Mouse (Mus musculus) lung, postnatal 0 days (tissue): ENCODE data around the gene Ctsk.
"Not testable (repeated sequence)": the region's sequence is repeated elsewhere in the genome, so short reads cannot be mapped to it uniquely, and the experiment has no call there.

Experiments
- CTCF ChIP-seq: IDR thresholded peaks from 2 replicates; pipeline ENCODE4 v1.5.1; 2016; ENCODE audit warnings: antibody characterized with exemption, mild to moderate bottlenecking
- EP300 ChIP-seq: IDR thresholded peaks from 2 replicates; pipeline ENCODE4 v1.6.1; 2016; ENCODE audit warnings: antibody characterized with exemption, mild to moderate bottlenecking, control low read depth

DNA sequence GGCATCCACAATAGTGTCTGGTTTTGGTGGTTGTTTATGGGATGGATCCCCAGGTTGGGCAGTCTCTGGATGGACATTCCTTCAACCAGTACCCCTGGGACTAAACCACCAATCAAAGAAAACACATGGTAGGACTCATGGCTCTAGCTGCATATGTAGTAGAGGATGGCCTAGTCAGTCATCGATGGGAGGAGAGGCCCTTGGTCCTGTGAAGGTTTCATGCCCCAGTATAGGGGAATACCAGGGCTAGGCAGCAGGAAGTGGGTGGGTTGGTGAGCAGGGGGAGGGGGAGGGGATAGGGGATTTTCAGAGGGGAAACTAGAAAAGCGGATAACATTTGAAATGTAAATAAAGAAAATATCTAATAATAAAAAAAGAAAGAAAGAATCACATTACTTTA lies 42.1 kb downstream of the Ctsk start:
- not testable (repeated sequence) for TF ChIP-seq EP300, CTCF
